Mouse (Mus musculus) heart, embryonic 12.5 days (tissue): ENCODE data around the gene Ankrd44. TPM values are rescaled to one million over a fixed set of nuclear protein-coding genes. Genes with fewer than 3 reads are reported as not detected.

Experiments
- ATAC-seq: fragments of 200-750 bp; cut with Nextera tagmentation; 2 replicates; pipeline ENCODE4 v1.8.0; 2017; ENCODE audit warnings: moderate TSS enrichment, moderate library complexity; ENCODE audit not compliant: insufficient number of reproducible peaks, low FRiP score
- H3K27ac ChIP-seq: fragments of 300-500 bp; sonication (generic); 2 replicates; pipeline ENCODE4 v1.5.1; 2016; ENCODE audit warnings: mild to moderate bottlenecking, moderate library complexity; ENCODE audit not compliant: poor library complexity, severe bottlenecking
- H3K27me3 ChIP-seq: fragments of 300-500 bp; sonication (generic); replicated peaks from 2 replicates; pipeline ENCODE4 v1.6.1; 2016; ENCODE audit warnings: mild to moderate bottlenecking, moderate library complexity
- H3K36me3 ChIP-seq: fragments of 300-500 bp; sonication (generic); 2 replicates; pipeline ENCODE4 v1.6.1; 2016; ENCODE audit warnings: mild to moderate bottlenecking, moderate library complexity
- H3K4me1 ChIP-seq: fragments of 300-500 bp; sonication (generic); replicated peaks from 2 replicates; pipeline ENCODE4 v1.6.1; 2016; ENCODE audit warnings: mild to moderate bottlenecking
- H3K4me2 ChIP-seq: fragments of 300-500 bp; sonication (generic); 2 replicates; pipeline ENCODE4 v1.6.1; 2016; ENCODE audit warnings: mild to moderate bottlenecking, moderate library complexity
- H3K4me3 ChIP-seq: fragments of 300-500 bp; sonication (generic); 2 replicates; pipeline ENCODE4 v1.5.1; 2016; ENCODE audit warnings: mild to moderate bottlenecking
- H3K9ac ChIP-seq: fragments of 300-500 bp; sonication (generic); 2 replicates; pipeline ENCODE4 v1.6.1; 2016; ENCODE audit warnings: mild to moderate bottlenecking, moderate library complexity
- H3K9me3 ChIP-seq: fragments of 300-500 bp; sonication (generic); replicated peaks from 2 replicates; pipeline ENCODE4 v1.6.1; 2016; ENCODE audit warnings: mild to moderate bottlenecking, moderate library complexity
- WGBS: fragments of 180-500 bp; shearing (Covaris S2); methylation state at CpG from one replicate; pipeline ENCODE4 v1.1.7; 2016; 5-methylcytosine and 5-hydroxymethylcytosine counted together
- polyA plus RNA-seq: library from polyadenylated mRNA; unstranded; fragments of >200 nt; fragmentation: Nextera tagmentation; extraction: Ambion mirVana; gene quantifications from 2 replicates; pipeline ENCODE4 v1.2.1, GENCODE M21; 2016

The Ankrd44 gene
- polyA plus RNA-seq, 1 experiment from 2014 or later: 11.0 TPM

DNA sequence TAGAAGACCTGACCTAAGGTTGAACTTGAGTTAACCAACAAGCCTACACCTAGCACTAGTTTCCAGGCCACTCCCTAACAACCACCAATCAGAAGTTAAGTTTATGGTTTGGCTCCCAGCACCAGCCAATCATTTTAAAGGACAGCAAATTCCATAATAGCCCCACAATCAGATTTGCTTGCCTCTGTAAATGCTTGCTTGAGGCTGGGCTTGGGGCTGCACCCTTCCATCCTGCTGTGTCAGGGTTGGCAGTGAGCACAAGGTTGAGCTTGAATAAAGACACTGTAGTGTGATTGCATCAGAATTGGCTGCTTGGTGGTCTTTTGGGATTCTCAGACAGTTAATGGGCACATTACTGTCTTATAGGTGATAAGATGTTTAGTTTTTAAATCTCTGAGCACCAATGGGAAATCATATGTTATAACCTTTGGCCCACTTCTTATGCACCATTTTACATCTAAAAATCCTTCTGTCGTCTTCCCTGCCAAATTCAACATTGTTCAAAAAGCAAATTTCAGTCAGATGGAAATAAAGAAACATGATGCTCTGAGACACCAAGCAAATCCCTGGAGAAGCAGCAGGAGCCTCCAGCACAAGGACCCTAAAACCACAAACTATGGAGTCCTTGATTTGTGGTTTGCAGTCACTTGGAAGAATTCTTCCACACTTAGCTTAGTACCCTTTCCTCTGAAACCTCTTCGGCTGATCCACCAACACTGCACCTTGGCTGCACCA is 119.9 kb downstream of the Ankrd44 start:
- H3K4me2 ChIP-seq: no peak overlapping the region
- no peak overlapping the region for H3K9ac ChIP-seq
- no peak overlapping the region for H3K27ac ChIP-seq
- peaks cover 8% of the 10 kb centered on the region; the same call in 1 of the 2 replicates for H3K4me1 ChIP-seq
- WGBS: 85% methylated on average over 2 of the region's 2 CpGs
- H3K27me3 ChIP-seq: no peaks in the 10 kb centered on the region
- ATAC-seq: no peak
- H3K9me3 ChIP-seq: no peaks in the 10 kb centered on the region
- no peak overlapping the region for H3K4me3 ChIP-seq
- no peaks in the 10 kb centered on the region for H3K36me3 ChIP-seq

DNA sequence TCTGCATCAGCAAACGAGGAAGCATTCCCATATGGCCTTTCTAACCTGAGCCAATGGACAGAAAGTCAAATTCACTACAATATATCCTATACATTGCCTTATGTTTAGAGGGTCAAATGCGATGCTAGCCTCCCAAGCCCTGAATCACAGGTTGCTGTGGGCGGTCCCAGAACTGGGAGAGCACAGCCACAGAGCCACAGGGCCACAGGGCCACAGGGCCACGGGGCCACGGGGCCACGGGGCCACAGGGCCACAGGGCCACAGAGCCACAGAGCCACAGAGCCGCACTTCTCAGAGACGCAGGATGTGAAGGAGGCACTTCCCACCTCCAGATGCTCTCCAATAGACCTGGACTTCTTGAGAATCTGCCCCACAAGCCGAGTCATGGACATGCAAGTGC is 121.8 kb downstream of the Ankrd44 start:
- no peaks in the 10 kb centered on the region for H3K36me3 ChIP-seq
- no peak overlapping the region for H3K4me3 ChIP-seq
- H3K27me3 ChIP-seq: no peaks in the 10 kb centered on the region
- no peaks in the 10 kb centered on the region for H3K4me1 ChIP-seq
- no peak overlapping the region for H3K27ac ChIP-seq
- WGBS: 93% methylated on average over 9 of the region's 9 CpGs
- H3K9me3 ChIP-seq: no peaks in the 10 kb centered on the region
- no peak overlapping the region for H3K4me2 ChIP-seq
- ATAC-seq: no peak
- H3K9ac ChIP-seq: no peak overlapping the region

DNA sequence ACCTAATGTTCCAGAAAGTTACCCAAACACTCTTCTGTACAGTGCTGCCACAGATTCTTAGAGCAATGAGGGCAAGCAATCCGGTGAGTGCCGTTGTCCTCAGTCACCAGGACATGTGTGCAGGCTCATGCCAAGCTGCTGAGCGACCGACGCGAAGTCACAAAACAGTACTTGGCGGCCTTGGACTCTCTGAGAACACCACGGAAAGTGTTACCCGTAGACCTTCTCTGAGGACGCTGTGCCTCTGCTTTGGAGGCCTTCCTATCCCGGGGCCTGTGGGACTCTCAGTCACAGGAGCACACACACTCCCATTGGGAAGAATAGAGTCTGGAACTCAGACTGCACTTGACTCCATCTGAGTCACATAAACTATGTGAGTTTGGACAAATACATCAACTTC is 123.5 kb downstream of the Ankrd44 start:
- no peak for ATAC-seq
- H3K27ac ChIP-seq: no peak overlapping the region
- H3K9me3 ChIP-seq: no peaks in the 10 kb centered on the region
- H3K36me3 ChIP-seq: no peaks in the 10 kb centered on the region
- no peak overlapping the region for H3K4me3 ChIP-seq
- no peak overlapping the region for H3K4me2 ChIP-seq
- H3K4me1 ChIP-seq: no peaks in the 10 kb centered on the region
- 76% methylated on average over 11 of the region's 11 CpGs for WGBS
- H3K9ac ChIP-seq: no peak overlapping the region
- H3K27me3 ChIP-seq: no peaks in the 10 kb centered on the region

DNA sequence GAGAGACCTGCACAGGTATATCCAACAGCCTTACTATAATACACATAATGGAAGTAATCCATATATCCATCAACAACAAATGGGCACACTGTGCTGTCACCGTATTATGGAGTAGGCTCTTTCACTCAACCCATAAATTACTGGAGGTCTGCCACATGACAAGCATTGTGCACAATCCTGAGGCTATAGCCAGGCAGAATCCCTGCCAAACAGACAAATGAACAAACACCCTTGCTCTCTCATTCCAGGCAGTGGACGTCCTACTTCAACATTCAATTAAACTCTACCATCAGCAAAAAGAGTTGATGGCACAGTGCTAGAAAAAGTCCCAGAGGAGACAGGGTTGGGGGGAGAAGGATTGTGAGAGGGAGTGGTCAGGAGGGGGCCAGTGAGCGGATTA is 124.9 kb downstream of the Ankrd44 start:
- Histone ChIP-seq H3K36me3 (no peaks in the 10 kb centered on the region), H3K27ac (no peak overlapping the region), H3K9me3 (no peaks in the 10 kb centered on the region), H3K4me1 (no peaks in the 10 kb centered on the region), H3K9ac (no peak overlapping the region), H3K27me3 (no peaks in the 10 kb centered on the region), H3K4me3 (no peak overlapping the region), H3K4me2 (no peak overlapping the region)
- 77% methylated on average over 2 of the region's 3 CpGs for WGBS
- no peak for ATAC-seq

DNA sequence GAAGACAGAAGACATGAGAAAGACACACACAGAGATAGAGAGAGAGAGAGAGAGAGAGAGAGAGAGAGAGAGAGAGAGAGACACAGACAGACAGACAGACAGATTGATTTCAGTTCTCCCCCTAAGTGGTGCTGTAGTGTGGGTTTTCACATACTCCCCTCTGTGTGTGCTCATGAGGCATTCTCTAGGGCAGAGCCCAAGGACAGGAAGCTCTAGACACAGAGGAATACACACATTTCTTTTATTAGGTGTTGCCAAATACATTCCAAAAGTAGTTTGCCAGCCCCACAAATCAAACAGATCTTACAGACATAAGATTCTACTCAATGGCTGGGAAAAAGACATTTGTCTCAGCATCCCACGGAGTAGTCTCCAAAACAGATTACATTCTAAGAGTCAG is 126.8 kb downstream of the Ankrd44 start:
- no peak overlapping the region for H3K4me2 ChIP-seq
- no peak overlapping the region for H3K27ac ChIP-seq
- H3K4me1 ChIP-seq: 0 out of 2 replicates have a peak, but pooled peaks cover 4% of the 10 kb centered on the region
- H3K9ac ChIP-seq: no peak overlapping the region
- no peaks in the 10 kb centered on the region for H3K36me3 ChIP-seq
- no peaks in the 10 kb centered on the region for H3K9me3 ChIP-seq
- no peaks in the 10 kb centered on the region for H3K27me3 ChIP-seq
- ATAC-seq: no peak
- 80% methylated on average over 1 of the region's 1 CpGs for WGBS
- H3K4me3 ChIP-seq: no peak overlapping the region

DNA sequence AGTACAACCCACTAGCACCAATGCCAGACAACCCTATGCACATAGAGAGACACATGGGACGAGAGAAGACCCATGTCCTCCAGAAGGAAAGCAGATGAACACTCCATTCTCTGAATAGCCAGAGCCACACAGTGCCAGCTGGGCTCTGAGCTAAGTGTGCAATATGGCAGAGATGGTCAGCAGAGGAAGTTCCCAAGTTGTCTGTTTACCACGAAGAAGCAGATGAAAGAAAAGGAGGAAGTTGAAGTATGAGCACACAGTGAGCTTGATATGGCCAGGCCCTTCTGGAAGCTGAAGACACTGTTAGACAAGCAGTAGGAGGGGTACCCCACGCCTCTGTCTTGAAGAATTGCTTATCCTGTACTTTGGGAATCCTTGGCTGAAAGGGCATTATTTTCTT is 127.8 kb downstream of the Ankrd44 start:
- Histone ChIP-seq H3K27me3 (no peaks in the 10 kb centered on the region), H3K4me2 (no peak overlapping the region), H3K36me3 (no peaks in the 10 kb centered on the region), H3K27ac (no peak overlapping the region), H3K4me3 (no peak overlapping the region), H3K9ac (no peak overlapping the region), H3K9me3 (no peaks in the 10 kb centered on the region), H3K4me1 (0 out of 2 replicates have a peak, but pooled peaks cover 4% of the 10 kb centered on the region)
- ATAC-seq: no peak
- 69% methylated on average over 3 of the region's 3 CpGs for WGBS

- ATAC-seq: no peak
- no peak overlapping the region for H3K9ac ChIP-seq
- no peaks in the 10 kb centered on the region for H3K9me3 ChIP-seq
- H3K4me1 ChIP-seq: peaks cover 5% of the 10 kb centered on the region; the same call in 1 of the 2 replicates
- no peaks in the 10 kb centered on the region; the same call in 1 of the 2 replicates for H3K36me3 ChIP-seq
- no peak overlapping the region for H3K4me2 ChIP-seq
- no peaks in the 10 kb centered on the region for H3K27me3 ChIP-seq
- H3K4me3 ChIP-seq: no peak overlapping the region
- WGBS: 92% methylated on average over 2 of the region's 2 CpGs
- H3K27ac ChIP-seq: no peak overlapping the region
Observed at GRCm38 (mm10) chr1:54794709-54795108, 131.5 kb downstream of the Ankrd44 start.

- no peaks in the 10 kb centered on the region for H3K9me3 ChIP-seq
- 58% methylated on average over 3 of the region's 3 CpGs for WGBS
- no peak overlapping the region for H3K9ac ChIP-seq
- H3K36me3 ChIP-seq: no peaks in the 10 kb centered on the region; the same call in 1 of the 2 replicates
- H3K4me1 ChIP-seq: peaks cover 25% of the 10 kb centered on the region
- H3K4me3 ChIP-seq: no peak overlapping the region
- H3K27me3 ChIP-seq: no peaks in the 10 kb centered on the region
- no peak for ATAC-seq
- no peak overlapping the region for H3K4me2 ChIP-seq
- no peak overlapping the region for H3K27ac ChIP-seq
Observed at GRCm38 (mm10) chr1:54791406-54791805, 134.8 kb downstream of the Ankrd44 start.

DNA sequence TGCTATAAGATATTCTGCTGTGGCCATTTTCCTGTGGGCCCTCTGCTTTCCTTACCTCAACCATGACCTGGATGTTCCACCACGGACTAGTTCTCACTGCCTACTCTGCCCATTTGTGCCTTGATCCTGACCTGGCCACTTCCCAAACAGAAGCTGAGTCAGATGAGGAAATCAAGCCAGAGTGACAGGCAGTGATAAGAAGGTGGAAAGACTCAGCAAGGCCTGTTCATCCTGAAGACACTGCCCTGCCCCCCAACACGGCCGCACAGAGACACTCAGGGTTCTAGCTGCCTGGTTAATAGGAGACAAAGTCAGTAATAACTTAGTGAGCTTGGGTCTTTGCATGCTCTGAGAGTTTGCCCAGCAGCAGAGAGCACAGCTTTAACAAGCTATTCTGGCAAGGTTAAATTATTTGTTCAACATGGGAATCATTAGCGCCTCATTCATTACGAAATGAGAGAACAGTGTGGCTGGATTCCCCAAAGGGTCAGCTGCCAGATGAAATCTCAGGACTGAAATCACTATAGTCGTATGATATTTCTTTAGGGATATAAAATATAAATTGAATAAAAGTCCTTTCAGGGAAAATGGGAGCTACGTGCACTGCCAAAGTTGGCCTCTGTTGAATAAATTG is 136.7 kb downstream of the Ankrd44 start:
- Histone ChIP-seq H3K9me3 (peaks cover 2% of the 10 kb centered on the region; the same call in 1 of the 2 replicates), H3K27ac (no peak overlapping the region), H3K9ac (no peak overlapping the region), H3K4me3 (no peak overlapping the region), H3K27me3 (no peaks in the 10 kb centered on the region), H3K4me2 (no peak overlapping the region), H3K36me3 (peaks cover under 1% of the 10 kb centered on the region), H3K4me1 (peaks cover 21% of the 10 kb centered on the region)
- 52% methylated on average over 7 of the region's 7 CpGs for WGBS
- no peak for ATAC-seq

- peaks cover 21% of the 10 kb centered on the region for H3K4me1 ChIP-seq
- ATAC-seq: no peak
- H3K9ac ChIP-seq: no peak overlapping the region
- H3K4me3 ChIP-seq: no peak overlapping the region
- peaks cover 5% of the 10 kb centered on the region; the same call in 1 of the 2 replicates for H3K9me3 ChIP-seq
- peaks cover 3% of the 10 kb centered on the region for H3K36me3 ChIP-seq
- no peaks in the 10 kb centered on the region for H3K27me3 ChIP-seq
- 51% methylated on average over 4 of the region's 4 CpGs for WGBS
- no peak overlapping the region for H3K4me2 ChIP-seq
- H3K27ac ChIP-seq: no peak overlapping the region
Observed at GRCm38 (mm10) chr1:54788337-54788736, 137.8 kb downstream of the Ankrd44 start.

DNA sequence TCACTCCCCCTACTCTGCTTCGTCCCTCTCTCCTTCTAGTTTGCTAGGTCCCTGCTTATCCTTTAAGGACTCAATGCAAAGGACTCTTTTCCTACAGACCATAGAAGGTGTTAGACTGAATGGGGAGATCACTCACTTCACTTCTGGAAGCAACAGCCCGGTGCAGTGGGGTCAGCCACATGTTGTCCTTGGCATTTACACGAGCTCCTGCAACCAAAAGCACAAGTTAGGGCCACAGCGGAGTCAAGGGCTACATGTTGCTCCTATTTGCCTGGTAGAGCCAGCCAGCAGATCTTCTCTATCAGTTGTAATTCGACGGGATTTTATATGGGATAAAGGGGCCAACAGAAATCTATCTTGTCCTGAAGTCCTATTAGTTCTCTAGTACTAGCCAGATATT is 148.0 kb downstream of the Ankrd44 start:
- no peaks in the 10 kb centered on the region for H3K36me3 ChIP-seq
- no peak overlapping the region for H3K4me3 ChIP-seq
- H3K4me2 ChIP-seq: no peak overlapping the region
- no peak overlapping the region for H3K9ac ChIP-seq
- 0 out of 2 replicates have a peak, but pooled peaks cover 3% of the 10 kb centered on the region for H3K9me3 ChIP-seq
- H3K27ac ChIP-seq: no peak overlapping the region
- WGBS: 82% methylated on average over 6 of the region's 6 CpGs
- H3K27me3 ChIP-seq: no peaks in the 10 kb centered on the region
- H3K4me1 ChIP-seq: peaks cover 5% of the 10 kb centered on the region; the same call in 1 of the 2 replicates
- ATAC-seq: no peak
